Mouse (Mus musculus): ENCODE results near the gene Lypd5.

DNA sequence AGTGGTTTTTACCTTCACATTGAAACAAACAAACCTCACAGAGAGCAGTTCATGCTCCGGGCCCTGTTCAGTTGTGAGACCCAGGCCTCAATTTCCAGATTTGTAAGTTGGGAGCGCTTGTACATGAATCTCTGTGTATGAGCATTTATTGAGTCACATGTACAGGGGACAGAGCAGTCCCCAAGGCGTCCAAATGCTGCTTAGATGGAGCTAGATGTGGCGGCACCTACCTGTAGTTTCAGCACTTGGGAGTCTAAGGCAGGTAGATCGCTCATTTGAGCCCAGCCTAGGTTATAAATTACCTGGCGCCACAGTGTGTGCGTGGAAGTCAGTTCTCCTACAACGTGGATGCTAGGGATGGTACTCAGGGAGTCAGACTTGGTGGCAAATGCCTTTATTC is 27.5 kb downstream of the Lypd5 start:
- TF ChIP-seq CTCF (IDR thresholded peaks at IDR 0.05; ENCODE audit: low read depth, low read length) (no peak), POLR2A (IDR thresholded peaks at IDR 0.05; ENCODE audit: extremely low read depth, insufficient read depth, low read length) (no peak)
